Mouse (Mus musculus): ENCODE data around the gene Acsm3. TPM values are rescaled to one million over a fixed set of nuclear protein-coding genes. Genes with fewer than 3 reads are reported as not detected.

The Acsm3 gene
- total and polyA plus RNA-seq, 3 experiments = 0.08 to 0.54 TPM; not detected in 1

DNA sequence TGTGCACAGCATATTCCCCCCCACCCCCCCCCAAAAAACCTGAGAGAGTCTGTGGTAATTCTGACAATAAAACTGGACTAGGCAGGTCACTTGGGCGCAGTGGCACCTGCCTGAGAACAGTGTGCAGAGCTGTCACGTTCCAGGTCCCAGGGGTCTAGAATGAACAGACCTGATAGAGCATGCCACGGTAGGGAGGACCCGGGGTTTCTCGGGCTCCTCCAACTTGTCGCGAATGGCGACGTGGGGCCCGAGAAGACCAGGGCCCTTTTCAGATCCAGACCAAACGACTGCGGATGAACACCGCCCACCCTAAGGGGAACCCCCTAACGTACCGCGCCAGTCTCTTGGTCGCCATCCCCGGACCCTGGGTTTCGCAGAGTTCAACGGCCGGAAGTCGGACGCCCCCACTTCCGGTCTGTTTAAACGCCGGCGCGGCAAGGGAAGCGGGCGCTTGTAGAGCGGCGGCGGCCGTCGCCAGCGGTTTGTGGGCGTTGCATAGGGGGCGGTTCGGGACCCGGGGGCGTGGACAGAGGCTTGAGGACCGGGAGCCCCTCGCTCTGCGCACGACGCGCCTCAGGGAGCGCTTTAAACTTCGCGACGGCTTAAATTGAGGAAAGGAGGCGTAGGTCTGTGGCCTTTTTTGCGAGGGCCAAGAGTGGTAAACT, 33.0 kb downstream of the Acsm3 start, which contains the start of the genes Rexo5 and Eri2 (continued):
- TF ChIP-seq UBTF (IDR thresholded peaks at IDR 0.05; ENCODE audit: borderline replicate concordance, insufficient read depth, low read depth, low read length) (no peak), CHD2 (IDR thresholded peaks at IDR 0.05; ENCODE audit: low read length) (no peak), MEF2A (IDR thresholded peaks at IDR 0.05; ENCODE audit: extremely low read depth, insufficient replicate concordance, low read depth, low read length, poor library complexity, severe bottlenecking) (0 out of 2 replicates have a peak, but pooled peaks have one; percentile 24)

DNA sequence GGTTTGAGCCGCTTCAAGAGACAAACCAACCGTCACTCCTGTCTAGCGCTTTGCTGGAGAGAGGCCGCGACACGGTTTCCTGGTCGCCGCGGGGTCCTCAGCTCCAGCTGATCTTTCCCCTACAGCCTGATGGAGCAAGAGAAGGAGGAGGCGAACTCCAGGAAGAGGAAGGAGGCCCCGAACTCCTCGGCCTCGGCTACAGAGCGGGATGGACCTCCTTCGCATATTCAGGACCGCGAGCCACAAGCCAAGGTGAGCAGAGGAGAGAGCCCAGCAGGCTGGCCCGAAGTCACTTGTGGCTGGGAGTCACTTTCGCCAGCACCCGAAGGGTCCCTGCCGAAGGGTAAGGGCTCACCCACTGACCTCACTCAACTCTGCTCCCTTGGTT, 33.5 kb downstream of the Acsm3 start:
- H3K27me3 ChIP-seq (ENCODE audit: control insufficient read depth in 1 of 2, insufficient read depth in 2 of 2, low read length in 2 of 2) = no peaks in the 10 kb centered on the region
- H3K9ac ChIP-seq (ENCODE audit: control insufficient read depth, low read depth, low read length, poor library complexity, severe bottlenecking) = peak overlapping the region; percentile 97
- peak overlapping the region; percentile 93 for H3K27ac ChIP-seq (ENCODE audit: control insufficient read depth, low read depth, low read length)
- TF ChIP-seq HCFC1 (IDR thresholded peaks at IDR 0.05; ENCODE audit: low read depth, low read length) (no peak), SIN3A (IDR thresholded peaks at IDR 0.05; ENCODE audit: low read length) (peak; percentile 13; the same call in 1 of the 2 replicates), CHD1 (IDR thresholded peaks at IDR 0.05; ENCODE audit: low read depth, low read length) (no peak; the same call in 1 of the 2 replicates), TBP (IDR thresholded peaks at IDR 0.05; ENCODE audit: low read depth, low read length) (0 out of 2 replicates have a peak, but pooled peaks have one; percentile 3), USF2 (IDR thresholded peaks at IDR 0.05; ENCODE audit: borderline replicate concordance in 1 of 2, insufficient read depth in 1 of 2, low read depth in 1 of 2, low read length in 2 of 2) (no peak), GATA1 (IDR thresholded peaks at IDR 0.05; ENCODE audit: low read depth, low read length) (no peak)
- H3K79me2 ChIP-seq (ENCODE audit: control insufficient read depth, insufficient read depth, low read length, poor library complexity) = peaks cover 18% of the 10 kb centered on the region
- peak overlapping the region; percentile 78 to 99 for H3K4me3 ChIP-seq (ENCODE audit: control insufficient read depth in 1 of 2, insufficient read depth in 1 of 2, low read depth in 2 of 2, low read length in 2 of 2)
- DNase-seq (ENCODE audit: low read depth, low spot score) = no peak
- H3K9me3 ChIP-seq (replicated peaks; ENCODE audit: insufficient read depth, low read length) = no peaks in the 10 kb centered on the region
- H3K4me1 ChIP-seq (ENCODE audit: control insufficient read depth in 1 of 2, insufficient read depth in 2 of 2, low read length in 2 of 2) = peaks cover 0 to 2% of the 10 kb centered on the region in 2 experiments
- peaks cover 8 to 10% of the 10 kb centered on the region in 2 experiments for H3K36me3 ChIP-seq (ENCODE audit: control insufficient read depth in 1 of 2, insufficient read depth in 2 of 2, low read length in 2 of 2)

DNA sequence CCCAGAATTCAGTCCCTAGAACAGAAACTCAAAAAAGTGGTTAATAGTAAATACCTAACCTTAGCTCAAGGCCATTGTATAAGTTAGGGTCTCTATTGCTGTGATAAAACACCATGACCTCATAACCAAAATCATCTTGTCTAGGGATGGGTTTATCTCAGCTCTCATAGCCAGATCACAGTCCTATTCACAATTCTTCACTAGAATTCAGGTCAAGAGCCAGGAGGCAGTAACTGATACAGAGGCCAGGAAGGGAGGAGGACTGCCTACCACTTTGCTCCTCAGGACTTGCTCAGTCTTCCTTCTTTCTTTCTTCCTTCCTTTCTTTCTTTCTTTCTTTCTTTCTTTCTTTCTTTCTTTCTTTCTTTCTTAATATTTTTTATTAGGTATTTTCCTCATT, 34.6 kb downstream of the Acsm3 start:
- peak; percentile 46 for DNase-seq (ENCODE audit: low read depth, low spot score)
- 0 out of 2 replicates have a peak, but pooled peaks have one; percentile 8 for TF ChIP-seq ETS1 (IDR thresholded peaks at IDR 0.05; ENCODE audit: low read depth, low read length)
- no peak for TF ChIP-seq POLR2A (IDR thresholded peaks at IDR 0.05; ENCODE audit: control insufficient read depth in 1 of 2, insufficient read depth in 1 of 2, low read depth in 1 of 2, low read length in 2 of 2, poor library complexity in 1 of 2)
- TF ChIP-seq NELFE (IDR thresholded peaks at IDR 0.05; ENCODE audit: low read depth, low read length) = no peak
- no peak for TF ChIP-seq CHD1 (IDR thresholded peaks at IDR 0.05; ENCODE audit: low read depth, low read length)
- Histone ChIP-seq H3K79me2 (ENCODE audit: control insufficient read depth, insufficient read depth, low read length, poor library complexity) (peaks cover 18% of the 10 kb centered on the region), H3K27me3 (ENCODE audit: control insufficient read depth in 1 of 2, insufficient read depth in 2 of 2, low read length in 2 of 2) (no peaks in the 10 kb centered on the region), H3K9me3 (replicated peaks; ENCODE audit: insufficient read depth, low read length) (no peaks in the 10 kb centered on the region), H3K9ac (ENCODE audit: control insufficient read depth, low read depth, low read length, poor library complexity, severe bottlenecking) (peak overlapping the region; percentile 97), H3K4me1 (ENCODE audit: control insufficient read depth in 1 of 2, insufficient read depth in 2 of 2, low read length in 2 of 2) (peaks cover 0 to 2% of the 10 kb centered on the region in 2 experiments), H3K36me3 (ENCODE audit: control insufficient read depth in 1 of 2, insufficient read depth in 2 of 2, low read length in 2 of 2) (peaks cover 9 to 10% of the 10 kb centered on the region in 2 experiments), H3K4me3 (ENCODE audit: control insufficient read depth in 1 of 2, insufficient read depth in 1 of 2, low read depth in 2 of 2, low read length in 2 of 2) (peak overlapping the region; percentile 46 to 78), H3K27ac (ENCODE audit: control insufficient read depth, low read depth, low read length) (peak overlapping the region; percentile 56)

Measured in MEL (cell line).